Mouse (Mus musculus) lung, adult 2 months (tissue): Measurements from ENCODE around the gene Dnah6. TPM values are rescaled to one million over a fixed set of nuclear protein-coding genes. Genes with fewer than 3 reads are reported as not detected.
A peak's percentile ranks its signal among the peaks of the same experiment; 100 is the strongest.

Experiments
- DNase-seq: peaks from one replicate; pipeline ENCODE4 v3.0.0; 2022
- H3K4me1 ChIP-seq: fragments of 200-500 bp; 2 replicates; pipeline ENCODE4 v1.6.1; 2011; ENCODE audit warnings: low read length; ENCODE audit not compliant: control insufficient read depth, insufficient read depth
- H3K4me3 ChIP-seq: fragments of 200-500 bp; replicated peaks from 2 replicates; pipeline ENCODE3; 2011; ENCODE audit warnings: low read depth, mild to moderate bottlenecking, control low read depth, low read length; ENCODE audit errors: extremely low read depth
- CTCF ChIP-seq: fragments of 200-500 bp; IDR thresholded peaks from 2 replicates; pipeline ENCODE4 v1.5.1; 2011; ENCODE audit warnings: mild to moderate bottlenecking, low read length, control low read depth; ENCODE audit not compliant: insufficient read depth
- POLR2A ChIP-seq: fragments of 200-500 bp; IDR thresholded peaks from 2 replicates; pipeline ENCODE4 v1.6.1; 2011; ENCODE audit warnings: low read depth, mild to moderate bottlenecking, control low read depth, low read length, borderline replicate concordance; ENCODE audit errors: extremely low read depth
- WGBS: fragments of 180-500 bp; shearing (Covaris S2); methylation state at CpG from one replicate; pipeline ENCODE4 v1.1.7; 2018; 5-methylcytosine and 5-hydroxymethylcytosine counted together
- polyA plus RNA-seq: library from polyadenylated mRNA; depleted of rRNA; stranded (reverse); fragments of >200 nt; gene quantifications from 2 replicates; pipeline ENCODE4 v1.2.3, GENCODE M21; 2012

Dnah6 gene
- polyA plus RNA-seq, 1 experiment: 3.5 TPM

- 86% methylated on average over 4 of the region's 4 CpGs for WGBS
- TF ChIP-seq CTCF (no peak), POLR2A (no peak)
- no peaks in the 10 kb centered on the region for H3K4me1 ChIP-seq
- no peak overlapping the region for H3K4me3 ChIP-seq
- DNase-seq: no peak
Observed at GRCm38 (mm10) chr6:73059162-73059561, 162.3 kb downstream of the Dnah6 start.

DNA sequence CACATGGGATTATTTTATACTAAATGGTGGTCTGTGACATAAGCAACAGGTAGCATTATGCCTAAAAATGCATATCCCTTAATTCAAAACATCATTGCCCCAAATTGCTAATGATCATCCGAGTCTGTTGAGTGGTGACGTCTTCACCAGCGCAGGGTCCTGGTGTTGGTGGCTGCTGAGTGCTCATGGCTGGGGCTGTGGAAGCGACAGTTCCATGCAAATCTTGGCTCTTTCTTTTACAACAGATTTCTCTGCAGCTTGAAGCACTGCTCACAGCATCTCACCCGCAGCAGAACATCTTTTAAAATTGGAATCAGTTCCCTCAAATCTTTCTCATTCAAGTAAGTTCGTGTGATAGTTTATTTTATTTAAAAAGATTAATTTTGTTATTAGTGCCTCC, 166.1 kb downstream of the Dnah6 start:
- no peak overlapping the region for H3K4me3 ChIP-seq
- WGBS: 89% methylated on average over 6 of the region's 6 CpGs
- H3K4me1 ChIP-seq: no peaks in the 10 kb centered on the region
- TF ChIP-seq POLR2A (no peak), CTCF (no peak)
- DNase-seq: no peak

DNA sequence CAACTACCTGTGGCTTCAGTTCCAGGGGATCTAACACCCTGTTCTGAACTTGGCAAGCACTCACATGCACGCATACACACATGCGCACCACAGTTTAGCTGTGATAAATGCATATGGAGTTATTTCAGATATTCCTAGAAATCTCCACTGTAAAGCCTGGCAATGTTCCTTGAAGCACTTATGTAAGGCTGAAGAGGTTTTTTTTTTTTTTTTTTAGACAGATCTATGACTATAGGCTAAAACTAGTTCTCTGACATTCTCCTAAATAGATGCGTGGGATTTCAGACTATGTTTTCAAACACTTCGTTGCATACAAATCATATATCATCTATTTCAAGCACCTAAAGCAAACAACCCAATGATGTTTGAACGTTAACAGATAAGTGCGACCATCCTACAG, 166.6 kb downstream of the Dnah6 start:
- no peaks in the 10 kb centered on the region for H3K4me1 ChIP-seq
- WGBS: 73% methylated on average over 6 of the region's 6 CpGs
- TF ChIP-seq POLR2A (no peak), CTCF (no peak)
- DNase-seq: no peak
- no peak overlapping the region for H3K4me3 ChIP-seq

- no peak for TF ChIP-seq CTCF
- H3K4me3 ChIP-seq: no peak overlapping the region
- no peaks in the 10 kb centered on the region for H3K4me1 ChIP-seq
- WGBS: 91% methylated on average over 9 of the region's 9 CpGs
- no peak for DNase-seq
Observed at GRCm38 (mm10) chr6:73053526-73053925, 167.9 kb downstream of the Dnah6 start.

DNA sequence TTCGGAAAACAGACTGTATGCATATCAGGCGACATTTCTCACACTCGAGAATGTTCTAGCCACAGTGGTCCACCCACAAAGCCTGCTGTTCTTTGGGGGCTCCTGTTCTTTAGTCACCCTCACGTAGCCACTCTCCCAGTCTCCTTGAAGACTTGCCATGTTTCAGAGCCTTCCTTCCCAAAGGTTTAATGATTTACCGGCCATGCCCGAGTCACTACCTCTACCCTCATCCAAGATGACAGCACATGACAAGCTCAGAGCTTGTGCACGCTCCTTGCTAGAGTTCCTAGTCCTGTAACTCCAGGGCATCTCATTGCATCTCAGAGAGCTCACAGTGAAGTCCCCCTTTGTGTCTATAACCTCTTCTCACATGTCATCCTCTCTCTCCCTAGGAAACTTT, 174.2 kb downstream of the Dnah6 start:
- H3K4me1 ChIP-seq: no peaks in the 10 kb centered on the region
- no peak overlapping the region for H3K4me3 ChIP-seq
- TF ChIP-seq POLR2A (no peak), CTCF (no peak)
- 67% methylated on average over 7 of the region's 7 CpGs for WGBS
- DNase-seq: no peak

DNA sequence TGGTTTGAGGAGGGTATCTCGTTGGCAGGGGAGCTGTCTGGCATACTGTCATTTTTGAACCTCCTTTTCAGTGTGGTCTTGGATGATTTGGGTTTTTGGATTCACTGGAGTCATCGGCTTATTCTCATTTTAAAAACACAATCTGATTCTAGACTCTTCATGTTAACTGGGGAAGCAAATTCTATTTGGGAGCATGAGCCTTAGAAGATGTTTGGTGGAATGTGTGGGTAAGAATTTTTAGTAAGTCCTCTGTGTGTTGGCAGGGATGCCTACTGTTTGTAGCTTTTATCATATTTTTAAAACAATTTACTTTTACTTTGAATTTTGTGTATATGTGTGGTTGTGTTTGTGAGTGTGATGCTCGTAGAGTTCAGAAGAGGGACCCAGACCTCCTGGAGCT, 175.5 kb downstream of the Dnah6 start:
- H3K4me1 ChIP-seq: no peaks in the 10 kb centered on the region
- DNase-seq: no peak
- TF ChIP-seq CTCF: no peak
- TF ChIP-seq POLR2A: no peak
- no peak overlapping the region for H3K4me3 ChIP-seq
- WGBS: 76% methylated on average over 3 of the region's 3 CpGs

DNA sequence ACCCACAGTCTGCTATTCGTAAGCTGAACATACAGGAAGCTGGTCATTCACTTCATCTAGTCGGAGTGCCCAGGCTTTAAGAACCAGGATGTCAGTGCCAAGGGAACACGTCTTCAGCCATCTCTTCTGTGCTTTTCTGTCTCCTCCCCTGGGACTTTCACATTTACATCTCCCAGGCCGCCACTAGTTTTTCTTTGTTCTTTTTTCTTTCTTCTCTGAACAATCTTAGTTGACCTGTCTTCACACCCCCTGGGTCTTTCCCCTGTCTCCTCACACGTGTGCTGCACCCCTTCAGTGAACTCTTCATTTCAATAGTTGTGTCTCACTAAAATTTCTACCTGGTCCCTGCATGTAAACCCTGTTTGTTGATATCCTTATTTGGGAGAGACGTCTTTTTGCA, 179.2 kb downstream of the Dnah6 start:
- TF ChIP-seq CTCF (no peak), POLR2A (no peak)
- Histone ChIP-seq H3K4me1 (no peaks in the 10 kb centered on the region), H3K4me3 (no peak overlapping the region)
- no peak for DNase-seq
- WGBS: 72% methylated on average over 6 of the region's 6 CpGs

- Histone ChIP-seq H3K4me3 (no peak overlapping the region), H3K4me1 (no peaks in the 10 kb centered on the region; the same call in 1 of the 2 replicates)
- no peak for DNase-seq
- WGBS: 48% methylated on average over 2 of the region's 2 CpGs
- TF ChIP-seq CTCF (no peak), POLR2A (no peak)
Observed at GRCm38 (mm10) chr6:73038291-73038690, 183.2 kb downstream of the Dnah6 start.

DNA sequence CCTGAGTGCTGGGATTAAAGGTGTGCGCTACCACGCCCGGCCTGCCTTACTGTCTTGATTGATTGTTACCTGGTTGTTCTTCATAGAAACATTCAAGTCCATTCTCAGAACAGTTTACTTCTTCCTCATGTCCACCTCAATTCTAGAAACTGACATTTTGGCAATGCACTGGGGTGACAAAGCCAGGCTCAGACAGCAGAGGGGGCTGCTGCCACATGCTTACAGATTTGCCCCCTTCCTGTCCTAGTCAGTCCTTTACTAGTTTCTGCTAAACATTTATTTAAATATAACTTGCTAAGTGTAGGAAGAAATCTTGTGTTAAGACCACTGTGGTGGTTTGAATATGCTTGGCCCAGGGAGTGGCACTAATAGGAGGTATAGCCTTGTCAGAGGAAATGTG, 192.6 kb downstream of the Dnah6 start:
- no peak overlapping the region for H3K4me3 ChIP-seq
- WGBS: 99% methylated on average over 3 of the region's 3 CpGs

GRCm38 (mm10) chr6:73027881-73028280, 193.6 kb downstream of the Dnah6 start:
- no peak for TF ChIP-seq CTCF
- no peak for TF ChIP-seq POLR2A
- Histone ChIP-seq H3K4me1 (no peaks in the 10 kb centered on the region), H3K4me3 (no peak overlapping the region)
- WGBS: 60% methylated on average over 4 of the region's 4 CpGs
- no peak for DNase-seq

More for the DNA sequence above, 192.6 kb downstream of the Dnah6 start:
- no peak for DNase-seq
- no peaks in the 10 kb centered on the region for H3K4me1 ChIP-seq
- TF ChIP-seq CTCF: peak; percentile 19; the same call in 1 of the 2 replicates
- TF ChIP-seq POLR2A: no peak
